Mouse (Mus musculus) kidney, postnatal 36 days (tissue): ENCODE results near the gene Coq10a.
A peak's percentile ranks its signal among the peaks of the same experiment; 100 is the strongest.

Source experiments
- DNase-seq, 2 experiments: peaks; one replicate each; pipeline ENCODE4 v3.0.0; 2021 to 2022; ENCODE audit warnings: mixed read lengths in 2 of 2

The Coq10a gene

GRCm38 (mm10) chr10:128368402-128369217 lies at the start of gene Coq10a:
Gene Coq10a (minus strand): TSS chr10:128368997.
- peak; percentile 94 for DNase-seq

DNA sequence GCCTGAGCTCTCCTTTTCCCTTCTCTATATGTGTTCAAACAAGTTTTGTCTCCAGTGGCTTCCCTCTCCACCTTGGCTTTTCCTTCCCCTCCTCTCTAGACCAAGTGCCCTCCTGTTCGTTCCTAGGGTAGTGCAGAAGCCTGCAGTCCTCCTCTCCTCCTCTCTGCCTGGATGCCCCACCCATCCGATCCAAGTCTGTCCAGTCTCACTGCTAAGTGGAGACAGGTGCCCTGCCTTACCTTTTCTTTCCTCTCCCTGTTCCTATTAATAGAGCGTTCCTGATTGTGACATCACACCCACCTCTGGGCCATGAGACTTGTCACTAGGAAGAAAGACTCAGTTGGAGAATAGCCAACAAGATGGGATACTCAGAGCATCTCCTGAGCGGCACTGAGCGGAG lies 46.1 kb upstream of the Coq10a start:
- DNase-seq: no peak

DNA sequence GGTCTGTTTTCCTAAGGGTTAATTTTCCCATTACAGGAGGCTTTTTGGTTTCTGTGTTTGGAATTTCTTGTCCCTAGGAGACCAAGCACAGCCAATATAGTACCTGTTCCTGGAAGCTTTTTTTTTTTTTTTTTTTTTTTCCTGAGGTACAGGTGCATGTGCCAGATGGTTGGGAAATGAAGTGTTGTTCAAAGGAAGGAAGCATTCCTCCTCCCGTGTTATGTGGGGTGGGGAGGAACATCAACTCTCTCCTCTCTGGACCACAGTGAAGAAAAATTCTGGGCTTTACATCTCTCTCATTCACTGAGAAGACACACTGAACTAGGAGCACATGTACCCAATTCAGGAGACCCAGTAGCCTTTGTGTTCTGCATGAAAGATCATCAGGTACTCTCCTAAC lies 44.3 kb upstream of the Coq10a start:
- DNase-seq: no peak

- DNase-seq: no peak
Observed at GRCm38 (mm10) chr10:128412558-128412957, 43.8 kb upstream of the Coq10a start.

DNA sequence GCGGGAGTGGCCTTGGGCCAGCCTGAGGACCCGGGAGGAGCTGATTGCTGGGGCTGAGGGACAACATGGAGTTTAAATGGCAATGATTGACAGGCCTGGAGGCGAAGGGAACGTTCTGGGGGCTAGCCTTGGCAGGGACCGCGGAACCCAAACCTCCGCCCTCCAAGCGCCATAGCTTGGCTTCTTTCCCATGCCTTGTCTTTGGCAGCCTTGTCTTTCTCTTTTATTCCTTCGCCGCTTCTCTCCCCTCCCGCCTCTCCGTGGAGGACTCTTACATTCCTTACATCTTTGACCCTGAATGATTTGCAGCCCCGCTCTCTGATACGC lies 43.2 kb upstream of the Coq10a start:
- DNase-seq: peak; percentile 40 to 52

DNA sequence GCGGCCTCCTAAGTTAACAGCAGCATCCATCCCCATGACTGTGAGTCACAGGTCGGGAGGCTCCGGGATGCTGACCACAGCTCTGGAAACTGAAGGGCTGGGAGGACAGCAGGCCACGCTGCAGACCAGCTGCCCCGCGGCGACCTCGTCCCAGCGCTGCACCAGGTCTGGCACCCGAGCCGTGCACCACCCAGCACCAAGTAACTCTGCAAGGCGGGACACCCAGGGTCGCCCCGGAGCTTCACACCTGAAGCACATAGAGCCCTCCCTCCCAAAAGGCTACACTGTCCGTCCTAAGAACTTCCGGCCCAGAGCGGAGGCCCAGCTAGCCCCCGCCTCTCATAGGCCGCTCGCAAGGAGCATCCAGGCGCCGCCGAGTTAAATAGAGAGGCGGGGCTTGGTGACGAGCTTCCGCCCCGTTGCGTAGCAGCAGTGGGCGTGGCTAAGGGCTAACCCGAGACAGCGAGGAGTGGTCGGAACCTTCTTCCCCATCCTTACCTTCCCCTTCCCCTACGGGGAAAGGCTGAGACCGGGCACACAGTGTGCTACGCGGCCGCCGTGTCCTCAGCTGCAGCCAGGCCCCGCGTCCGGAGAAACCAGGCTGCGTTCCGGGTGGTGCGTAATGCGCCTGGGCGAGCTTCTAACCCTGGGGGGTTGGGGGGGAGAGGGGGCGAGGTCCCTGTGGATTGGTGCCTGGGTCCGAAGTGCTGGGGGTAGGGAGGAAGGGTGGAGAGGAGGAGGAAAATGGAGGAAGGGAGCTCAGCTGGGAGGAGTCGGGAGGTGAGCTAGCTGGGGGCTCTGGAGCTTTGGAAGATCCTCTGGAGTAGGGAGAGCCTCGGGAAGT lies 42.6 kb upstream of the Coq10a start, which contains the start of the genes Nabp2 and Rnf41:
Nabp2 (minus strand) TSS at position 282 of the 844 bp plus-strand sequence.
Rnf41 (plus strand) TSS at position 447 of the 844 bp plus-strand sequence.
- peak; percentile 97 to 98 for DNase-seq

DNA sequence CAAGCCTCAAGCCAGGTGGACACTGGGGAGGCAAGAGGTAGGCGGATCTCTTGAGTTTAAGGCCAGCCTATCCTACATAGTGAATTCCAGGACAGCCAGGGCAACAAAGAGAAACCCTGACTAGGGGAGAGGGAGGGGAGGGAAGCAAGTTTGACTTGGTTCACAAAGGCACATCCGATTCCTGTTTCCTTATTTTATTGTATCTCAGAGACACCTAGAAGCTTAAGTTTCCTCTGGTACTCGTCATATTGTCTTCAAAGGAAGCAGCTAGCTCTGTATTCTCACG lies 41.7 kb upstream of the Coq10a start:
- peak; percentile 19 to 20 for DNase-seq

GRCm38 (mm10) chr10:128409692-128410559 lies 41.1 kb upstream of the Coq10a start:
- peak; percentile 99 for DNase-seq

- peak; percentile 12 to 49 for DNase-seq
Observed at GRCm38 (mm10) chr10:128408591-128409535, 40.1 kb upstream of the Coq10a start.

DNA sequence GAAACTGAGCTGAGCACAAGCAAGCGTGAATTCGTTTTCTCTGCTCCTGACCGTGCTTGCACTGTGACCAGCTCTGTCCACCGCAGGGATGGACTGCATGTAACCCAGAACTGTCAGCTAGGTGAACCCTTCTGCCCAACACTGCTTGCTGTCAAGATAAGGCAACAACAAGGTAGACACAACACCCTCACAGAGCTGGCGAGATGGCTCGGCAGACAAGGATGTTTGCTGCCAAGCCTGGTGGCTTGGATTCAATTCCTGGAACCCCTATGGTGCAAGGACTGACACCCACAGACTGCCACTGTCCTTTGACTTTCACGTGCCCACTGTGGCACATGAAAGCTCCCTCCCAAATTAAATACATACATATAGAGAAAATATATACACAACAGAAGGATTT lies 35.1 kb upstream of the Coq10a start:
- no peak for DNase-seq

DNA sequence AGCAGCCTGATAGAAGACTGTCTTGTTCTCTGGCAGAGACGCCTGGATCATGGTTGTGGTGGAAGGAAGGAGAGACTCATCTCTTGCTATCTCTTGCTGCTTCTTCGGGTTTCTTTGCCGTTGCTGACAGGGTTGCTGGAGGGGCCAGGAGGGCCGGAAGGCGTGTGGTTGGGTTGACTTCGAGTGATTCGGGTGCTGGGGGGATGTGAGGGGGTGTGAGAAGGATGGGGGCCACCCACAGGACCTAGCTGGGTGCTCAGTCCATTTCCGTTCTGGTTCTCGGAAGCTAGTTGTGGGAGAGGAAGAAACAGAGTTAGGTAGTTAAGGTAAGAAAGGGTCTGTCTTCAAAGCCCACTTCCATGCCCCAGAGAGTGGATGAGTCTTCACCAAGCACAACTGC lies 32.8 kb upstream of the Coq10a start:
- no peak for DNase-seq

DNA sequence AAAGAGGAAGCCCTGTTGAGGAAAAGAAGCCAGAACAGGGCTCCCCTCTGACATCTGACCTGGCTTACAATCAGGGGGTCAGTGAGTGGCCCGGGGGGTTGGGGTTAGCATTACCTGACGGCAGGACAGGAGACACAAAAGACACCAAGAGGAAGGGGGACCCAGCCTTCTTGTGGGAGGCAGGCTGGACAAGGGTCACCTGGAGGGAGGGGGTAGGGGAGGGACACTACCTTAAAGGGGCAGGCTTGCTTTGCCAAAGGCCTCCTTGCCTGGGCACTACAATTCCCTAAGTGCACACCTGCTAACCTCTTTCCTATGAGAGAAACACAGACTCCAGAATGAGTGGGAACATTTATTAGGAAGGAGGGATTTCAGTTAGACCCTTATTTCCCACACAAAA lies 32.3 kb upstream of the Coq10a start, which contains the start of gene Slc39a5:
Slc39a5 (minus strand) TSS at position 174 of the 400 bp plus-strand sequence.
- DNase-seq: peak; percentile 64 to 75

DNA sequence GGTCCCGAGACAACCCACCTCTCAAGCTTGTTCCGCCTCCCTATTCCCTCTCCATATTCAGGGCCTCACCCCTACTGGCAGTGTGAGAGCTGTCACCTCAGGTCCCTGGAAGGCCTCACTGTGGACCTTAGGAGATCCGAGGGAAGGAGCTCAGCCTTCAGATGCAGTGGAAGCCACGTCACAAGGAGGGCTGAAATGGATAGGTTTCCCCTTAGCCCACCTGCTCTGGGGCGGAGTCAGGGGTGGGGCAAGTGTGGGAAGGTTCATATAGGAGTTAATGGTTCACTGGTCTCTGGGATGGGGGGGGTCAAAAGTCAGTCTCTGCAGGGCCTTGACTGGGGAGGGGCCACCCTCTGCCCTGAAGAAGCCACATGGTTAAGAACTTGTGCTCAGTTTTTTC lies 31.5 kb upstream of the Coq10a start:
- DNase-seq: peak; percentile 69 to 88

- DNase-seq: peak; percentile 34 to 41
Observed at GRCm38 (mm10) chr10:128397466-128397865, 28.7 kb upstream of the Coq10a start.

DNA sequence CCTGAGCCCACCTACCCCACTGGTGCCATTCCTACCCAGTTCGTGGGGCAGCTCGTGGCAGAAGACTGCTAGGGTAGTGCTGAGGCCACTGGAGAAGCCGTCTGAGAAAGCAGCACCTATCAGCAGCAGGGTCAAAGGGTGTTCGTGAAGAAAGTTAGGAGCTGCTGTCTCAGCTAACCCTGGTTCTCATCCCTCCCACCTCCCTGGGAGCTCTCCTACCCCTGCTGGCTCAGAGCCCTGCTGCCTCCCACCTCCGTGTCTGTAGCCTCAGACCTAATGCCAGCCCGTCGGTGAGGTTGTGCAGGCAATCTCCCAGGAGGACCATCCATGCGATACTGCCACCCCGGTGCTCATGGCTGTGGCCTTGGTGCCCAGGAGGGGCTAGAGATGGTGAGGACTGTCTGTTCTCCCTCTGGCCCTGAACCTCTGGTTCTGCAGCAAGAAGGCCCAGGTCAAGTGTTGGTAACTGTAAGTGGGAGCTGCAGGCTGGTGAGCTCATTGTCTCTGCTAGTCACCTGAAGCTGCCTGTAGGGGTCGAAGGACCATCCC lies 28.0 kb upstream of the Coq10a start:
- peak; percentile 45 to 66 for DNase-seq

DNA sequence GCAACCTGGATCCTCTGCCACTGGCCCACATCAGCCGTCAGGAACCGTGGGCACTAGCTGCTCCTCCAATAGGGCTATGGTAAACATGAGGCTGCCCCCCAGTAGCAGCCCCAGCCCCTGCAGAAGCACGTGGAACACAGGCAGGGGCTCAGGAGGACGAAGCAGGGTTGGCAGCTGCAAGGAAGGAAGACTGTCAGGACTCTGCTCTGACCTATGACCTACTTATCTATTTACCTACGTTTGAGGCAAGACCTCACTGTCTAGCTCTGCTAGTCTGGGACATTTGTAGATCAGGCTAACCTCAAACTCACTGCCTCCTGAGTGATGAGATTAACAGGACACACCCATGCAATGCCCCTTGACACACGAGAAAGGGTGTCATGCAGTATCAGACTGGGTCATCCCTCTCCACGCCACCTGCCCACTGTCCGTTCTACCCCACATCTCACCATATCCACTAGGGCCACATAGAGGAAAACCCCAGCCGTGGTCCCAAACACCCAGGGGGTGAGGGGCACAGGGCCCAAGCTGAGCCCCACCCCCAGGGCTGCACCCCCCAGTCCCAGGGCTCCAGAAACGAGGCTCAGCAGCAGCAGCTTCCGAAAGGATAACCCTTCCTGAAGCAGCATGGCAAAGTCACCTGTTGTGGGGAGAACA lies 27.3 kb upstream of the Coq10a start:
- no peak for DNase-seq

DNA sequence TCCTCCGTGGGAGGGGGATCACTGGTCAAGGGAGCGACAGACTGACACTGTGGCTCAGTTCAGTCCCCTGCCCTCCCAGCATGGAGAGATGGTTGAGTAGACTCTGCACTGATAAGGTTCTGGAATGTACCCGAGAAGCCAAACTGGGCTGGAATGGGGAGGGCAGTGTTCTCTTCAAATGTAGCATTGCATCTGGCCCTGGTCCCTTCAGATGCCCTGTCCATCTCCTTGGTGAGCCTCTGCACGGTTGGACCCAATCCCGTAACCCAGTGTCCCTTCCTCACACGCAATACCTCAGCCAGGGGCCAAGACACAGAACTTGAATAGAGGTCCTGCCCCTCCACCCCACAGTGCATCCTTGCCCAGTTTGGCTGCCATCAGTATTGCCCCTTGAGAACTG lies 23.1 kb upstream of the Coq10a start:
- no peak for DNase-seq

- no peak for DNase-seq
Observed at GRCm38 (mm10) chr10:128390366-128390765, 21.6 kb upstream of the Coq10a start.

DNA sequence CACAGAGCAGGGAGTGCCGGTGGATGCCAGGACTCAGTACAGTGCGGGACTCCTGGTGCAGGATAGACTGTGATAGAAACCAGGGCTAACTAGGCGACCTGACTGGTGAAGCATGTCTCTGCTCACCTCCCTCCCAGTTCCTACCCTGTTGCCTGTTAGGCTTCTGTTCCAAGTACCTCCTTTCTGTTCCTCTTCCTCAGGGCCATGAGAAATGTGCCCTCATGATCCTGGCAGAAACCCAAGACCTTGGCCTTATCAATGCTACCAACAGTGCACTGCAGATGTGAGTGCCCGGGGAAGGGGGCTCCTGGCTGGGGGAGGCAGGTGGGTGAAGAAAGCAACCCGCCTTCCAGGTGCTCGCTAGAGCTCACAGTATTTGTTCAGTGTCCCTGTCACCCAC lies 20.8 kb upstream of the Coq10a start:
- no peak for DNase-seq

GRCm38 (mm10) chr10:128388941-128389340 lies 20.1 kb upstream of the Coq10a start:
- no peak for DNase-seq

GRCm38 (mm10) chr10:128385902-128386301 lies 17.1 kb upstream of the Coq10a start:
- DNase-seq: no peak
